Mouse (Mus musculus) hindbrain, embryonic 16.5 days (tissue): ENCODE results near the gene Degs2. TPM values are rescaled to one million over a fixed set of nuclear protein-coding genes. Genes with fewer than 3 reads are reported as not detected.

Experiments used
- ATAC-seq: fragments of 200-750 bp; cut with Nextera tagmentation; 2 replicates; pipeline ENCODE4 v1.8.0; 2017; ENCODE audit warnings: moderate TSS enrichment, moderate library complexity
- H3K27ac ChIP-seq: fragments of 300-500 bp; sonication (generic); 2 replicates; pipeline ENCODE4 v1.5.1; 2014; ENCODE audit warnings: low read depth, mild to moderate bottlenecking, control low read depth, low read length, moderate library complexity
- H3K27me3 ChIP-seq: fragments of 300-500 bp; sonication (generic); replicated peaks from 2 replicates; pipeline ENCODE4 v1.6.1; 2014; ENCODE audit warnings: low read length; ENCODE audit not compliant: control insufficient read depth, insufficient read depth
- H3K36me3 ChIP-seq: fragments of 300-500 bp; sonication (generic); 2 replicates; pipeline ENCODE4 v1.6.1; 2014; ENCODE audit warnings: mild to moderate bottlenecking, low read length, moderate library complexity, mixed read lengths; ENCODE audit not compliant: control insufficient read depth, insufficient read depth
- H3K4me1 ChIP-seq: fragments of 300-500 bp; sonication (generic); 2 replicates; pipeline ENCODE4 v1.6.1; 2014; ENCODE audit warnings: low read depth, low read length; ENCODE audit not compliant: control insufficient read depth, insufficient read depth
- H3K4me2 ChIP-seq: fragments of 300-500 bp; sonication (generic); 2 replicates; pipeline ENCODE4 v1.6.1; 2014; ENCODE audit warnings: mild to moderate bottlenecking, low read length, control low read depth, moderate library complexity
- H3K4me3 ChIP-seq: fragments of 300-500 bp; sonication (generic); 2 replicates; pipeline ENCODE4 v1.5.1; 2014; ENCODE audit warnings: mild to moderate bottlenecking, low read length, control low read depth, moderate library complexity
- H3K9ac ChIP-seq: fragments of 300-500 bp; sonication (generic); 2 replicates; pipeline ENCODE4 v1.6.1; 2014; ENCODE audit warnings: low read depth, mild to moderate bottlenecking, control low read depth, low read length, moderate library complexity
- H3K9me3 ChIP-seq: fragments of 300-500 bp; sonication (generic); 2 replicates; pipeline ENCODE4 v1.6.1; 2014; ENCODE audit warnings: mild to moderate bottlenecking, low read length, moderate library complexity; ENCODE audit not compliant: control insufficient read depth
- WGBS: fragments of 180-500 bp; shearing (Covaris S2); extraction: QIAGEN DNeasy Blood & Tissue Kit; methylation state at CpG from one replicate; pipeline ENCODE4 v1.1.7; 2014; 5-methylcytosine and 5-hydroxymethylcytosine counted together
- polyA plus RNA-seq: library from polyadenylated mRNA; unstranded; fragments of >200 nt; fragmentation: Nextera tagmentation; extraction: Ambion mirVana; gene quantifications from 2 replicates; pipeline ENCODE4 v1.2.1, GENCODE M21; 2015

The Degs2 gene
- polyA plus RNA-seq, 1 experiment from 2014 or later = 1.8 TPM

- Histone ChIP-seq H3K4me1 (no peaks in the 10 kb centered on the region), H3K27me3 (no peaks in the 10 kb centered on the region), H3K9ac (no peak overlapping the region), H3K4me2 (no peak overlapping the region), H3K9me3 (no peaks in the 10 kb centered on the region), H3K27ac (no peak overlapping the region), H3K36me3 (peaks cover 11% of the 10 kb centered on the region; the same call in 1 of the 2 replicates), H3K4me3 (no peak overlapping the region)
- no peak for ATAC-seq
These were observed 54.3 kb downstream of the Degs2 start for GRCm38 (mm10) chr12:108647784-108648183.

GRCm38 (mm10) chr12:108646234-108646633 lies 55.9 kb downstream of the Degs2 start:
- no peaks in the 10 kb centered on the region for H3K27me3 ChIP-seq

GRCm38 (mm10) chr12:108642019-108642418 lies 60.1 kb downstream of the Degs2 start:
- H3K9ac ChIP-seq = no peak overlapping the region
- H3K27ac ChIP-seq = no peak overlapping the region
- no peaks in the 10 kb centered on the region for H3K4me1 ChIP-seq
- WGBS = 98% methylated on average over 3 of the region's 3 CpGs
- no peak for ATAC-seq
- no peaks in the 10 kb centered on the region for H3K36me3 ChIP-seq
- H3K4me2 ChIP-seq = no peak overlapping the region
- no peak overlapping the region for H3K4me3 ChIP-seq
- no peaks in the 10 kb centered on the region for H3K27me3 ChIP-seq
- no peaks in the 10 kb centered on the region for H3K9me3 ChIP-seq

More at GRCm38 (mm10) chr12:108646234-108646633, 55.9 kb downstream of the Degs2 start:
- Histone ChIP-seq H3K9me3 (no peaks in the 10 kb centered on the region), H3K36me3 (peaks cover 4% of the 10 kb centered on the region; the same call in 1 of the 2 replicates), H3K4me3 (no peak overlapping the region), H3K4me2 (no peak overlapping the region), H3K9ac (no peak overlapping the region), H3K4me1 (no peaks in the 10 kb centered on the region), H3K27ac (no peak overlapping the region)
- ATAC-seq = no peak
- 100% methylated on average over 1 of the region's 1 CpGs for WGBS

- ATAC-seq = no peak
- Histone ChIP-seq H3K9me3 (no peaks in the 10 kb centered on the region), H3K27me3 (no peaks in the 10 kb centered on the region), H3K9ac (no peak overlapping the region), H3K36me3 (no peaks in the 10 kb centered on the region), H3K4me1 (no peaks in the 10 kb centered on the region), H3K27ac (no peak overlapping the region), H3K4me2 (no peak overlapping the region), H3K4me3 (no peak overlapping the region)
- 85% methylated on average over 3 of the region's 3 CpGs for WGBS
These were observed 63.0 kb downstream of the Degs2 start for GRCm38 (mm10) chr12:108639126-108639525.

- Histone ChIP-seq H3K27ac (no peak overlapping the region), H3K36me3 (no peaks in the 10 kb centered on the region), H3K9me3 (no peaks in the 10 kb centered on the region), H3K4me1 (no peaks in the 10 kb centered on the region), H3K4me2 (no peak overlapping the region), H3K9ac (no peak overlapping the region), H3K4me3 (no peak overlapping the region), H3K27me3 (no peaks in the 10 kb centered on the region)
- ATAC-seq = no peak
- WGBS = 90% methylated on average over 5 of the region's 5 CpGs
These were observed 64.7 kb downstream of the Degs2 start for GRCm38 (mm10) chr12:108637440-108637839.

GRCm38 (mm10) chr12:108635501-108635900 lies 66.6 kb downstream of the Degs2 start:
- WGBS = 93% methylated on average over 4 of the region's 4 CpGs
- Histone ChIP-seq H3K9ac (no peak overlapping the region), H3K27ac (no peak overlapping the region), H3K27me3 (no peaks in the 10 kb centered on the region), H3K4me1 (no peaks in the 10 kb centered on the region), H3K4me2 (no peak overlapping the region), H3K36me3 (no peaks in the 10 kb centered on the region), H3K4me3 (no peak overlapping the region), H3K9me3 (no peaks in the 10 kb centered on the region)
- no peak for ATAC-seq

- no peak overlapping the region for H3K4me3 ChIP-seq
- no peaks in the 10 kb centered on the region for H3K36me3 ChIP-seq
- no peaks in the 10 kb centered on the region for H3K4me1 ChIP-seq
- H3K9me3 ChIP-seq = no peaks in the 10 kb centered on the region
- H3K27ac ChIP-seq = no peak overlapping the region
- no peaks in the 10 kb centered on the region for H3K27me3 ChIP-seq
- no peak overlapping the region for H3K4me2 ChIP-seq
- no peak overlapping the region for H3K9ac ChIP-seq
- no peak for ATAC-seq
- 100% methylated on average over 1 of the region's 1 CpGs for WGBS
These were observed 68.1 kb downstream of the Degs2 start for GRCm38 (mm10) chr12:108634031-108634430.

- no peak overlapping the region for H3K4me3 ChIP-seq
- H3K4me1 ChIP-seq = no peaks in the 10 kb centered on the region
- H3K9ac ChIP-seq = no peak overlapping the region
- no peaks in the 10 kb centered on the region for H3K36me3 ChIP-seq
- H3K27me3 ChIP-seq = no peaks in the 10 kb centered on the region
- ATAC-seq = no peak
- no peak overlapping the region for H3K4me2 ChIP-seq
- H3K9me3 ChIP-seq = no peaks in the 10 kb centered on the region
- H3K27ac ChIP-seq = no peak overlapping the region
These were observed 69.6 kb downstream of the Degs2 start for GRCm38 (mm10) chr12:108632501-108632900.

GRCm38 (mm10) chr12:108630741-108631688 lies 71.1 kb downstream of the Degs2 start:
- H3K9ac ChIP-seq = no peak overlapping the region
- H3K4me1 ChIP-seq = no peaks in the 10 kb centered on the region
- no peaks in the 10 kb centered on the region for H3K9me3 ChIP-seq
- no peaks in the 10 kb centered on the region for H3K36me3 ChIP-seq
- 92% methylated on average over 6 of the region's 6 CpGs for WGBS
- H3K27ac ChIP-seq = no peak overlapping the region
- H3K4me3 ChIP-seq = no peak overlapping the region
- no peak for ATAC-seq
- no peaks in the 10 kb centered on the region for H3K27me3 ChIP-seq
- H3K4me2 ChIP-seq = no peak overlapping the region
